Mouse (Mus musculus): ENCODE results near the gene Mrtfb.
A peak's percentile ranks its signal among the peaks of the same experiment; 100 is the strongest.

Mrtfb gene

GRCm38 (mm10) chr16:13409530-13410163 is 153.4 kb downstream of the Mrtfb start:
- DNase-seq, result peak; percentile 48

- DNase-seq, result no peak
Observed at GRCm38 (mm10) chr16:13410760-13411159, 154.5 kb downstream of the Mrtfb start.

GRCm38 (mm10) chr16:13411531-13411930 is 155.2 kb downstream of the Mrtfb start:
- DNase-seq, result no peak

GRCm38 (mm10) chr16:13414566-13414965 is 158.3 kb downstream of the Mrtfb start:
- no peak for DNase-seq

- no peak for DNase-seq
Observed at GRCm38 (mm10) chr16:13414972-13415371, 158.7 kb downstream of the Mrtfb start.

GRCm38 (mm10) chr16:13415465-13415864 is 159.2 kb downstream of the Mrtfb start:
- DNase-seq, result no peak

GRCm38 (mm10) chr16:13416465-13416864 is 160.2 kb downstream of the Mrtfb start:
- peak; percentile 37 for DNase-seq

- no peak for DNase-seq
Observed at GRCm38 (mm10) chr16:13417904-13418303, 161.6 kb downstream of the Mrtfb start.

- no peak for DNase-seq
Observed at GRCm38 (mm10) chr16:13419752-13420151, 163.5 kb downstream of the Mrtfb start.

GRCm38 (mm10) chr16:13422522-13422921 is 166.2 kb downstream of the Mrtfb start:
- DNase-seq, result no peak

- no peak for DNase-seq
Observed at GRCm38 (mm10) chr16:13423587-13424355, 167.5 kb downstream of the Mrtfb start.

GRCm38 (mm10) chr16:13425804-13426203 is 169.5 kb downstream of the Mrtfb start:
- DNase-seq, result no peak

GRCm38 (mm10) chr16:13426831-13427589 is 170.7 kb downstream of the Mrtfb start:
- no peak for DNase-seq

GRCm38 (mm10) chr16:13428077-13428476 is 171.8 kb downstream of the Mrtfb start:
- DNase-seq, result no peak

- DNase-seq, result no peak
Observed at GRCm38 (mm10) chr16:13428806-13429205, 172.5 kb downstream of the Mrtfb start.

GRCm38 (mm10) chr16:13429921-13430606 is 173.8 kb downstream of the Mrtfb start:
- no peak for DNase-seq

- DNase-seq, result no peak
Observed at GRCm38 (mm10) chr16:13430940-13431339, 174.7 kb downstream of the Mrtfb start.

- no peak for DNase-seq
Observed at GRCm38 (mm10) chr16:13435627-13436026, 179.3 kb downstream of the Mrtfb start.

- DNase-seq, result peak; percentile 97
Observed at GRCm38 (mm10) chr16:13437037-13437769, 180.9 kb downstream of the Mrtfb start.

- DNase-seq, result peak; percentile 60
Observed at GRCm38 (mm10) chr16:13437770-13438372, 181.6 kb downstream of the Mrtfb start.

- peak; percentile 73 for DNase-seq
Observed at GRCm38 (mm10) chr16:13440468-13440867, 184.2 kb downstream of the Mrtfb start.

- no peak for DNase-seq
Observed at GRCm38 (mm10) chr16:13443764-13444163, 187.5 kb downstream of the Mrtfb start.
